11 mouse cellular contexts compared by ENCODE assay signal in the genomic region with DNA sequence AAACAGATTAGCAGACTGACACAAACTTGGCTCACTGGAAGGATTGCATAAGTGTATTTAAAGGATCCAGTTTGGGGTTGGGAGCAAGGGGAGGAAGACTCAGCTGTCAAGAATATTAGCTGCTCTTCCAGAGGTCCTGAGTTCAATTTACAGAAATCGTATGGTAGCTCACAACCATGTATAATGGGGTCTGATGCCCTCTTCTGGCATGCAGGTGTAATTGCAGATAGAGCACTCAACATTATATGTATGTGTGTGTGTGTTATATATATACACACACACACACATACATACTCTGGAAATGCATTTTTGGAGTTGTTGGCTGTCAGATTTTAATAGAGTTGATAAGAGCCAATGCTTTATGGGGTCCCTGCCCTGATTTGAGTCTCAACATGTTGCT.
A peak's percentile ranks its signal among the peaks of the same experiment; 100 is the strongest.
DNase-seq lines count a peak whose midpoint lies in the region; ATAC-seq and TF ChIP-seq lines count a peak whose summit lies in the region.
"Had no signal": no experiment of that assay in that cellular context is flagged by ENCODE, and none has a peak within 500 bp of the region (broad histone marks: within the 10 kb centered on the region; RNA-seq: fewer than 3 reads in every experiment).

No protein-coding gene starts in this region.

- no peak for ATAC-seq in heart, postnatal 0 days (ENCODE audit: insufficient read depth, low read depth)
- ATAC-seq in stomach, postnatal 0 days (ENCODE audit: low FRiP score, low TSS enrichment), result no peak
- no peak for ATAC-seq in neural tube, embryonic 15.5 days (ENCODE audit: low FRiP score)

- TF ChIP-seq EP300 in heart, postnatal 0 days (IDR thresholded peaks at IDR 0.05; ENCODE audit: low read depth), result no peak
- no peak for TF ChIP-seq EP300 in stomach, postnatal 0 days (optimal IDR thresholded peaks at IDR 0.05)

- TF ChIP-seq CTCF in heart, postnatal 0 days (IDR thresholded peaks at IDR 0.05; ENCODE audit: low read depth), result peak; percentile 28
- peak; percentile 71 for TF ChIP-seq CTCF in stomach, postnatal 0 days (IDR thresholded peaks at IDR 0.05; ENCODE audit: low read depth)

- H3K4me2 ChIP-seq in heart, postnatal 0 days (ENCODE audit: low read depth, low read length), result no peak overlapping the region
- no peak overlapping the region for H3K4me2 ChIP-seq in stomach, postnatal 0 days (replicated peaks; ENCODE audit: low read depth)
- no peak overlapping the region for H3K4me2 ChIP-seq in neural tube, embryonic 15.5 days

- no peak overlapping the region for H3K27ac ChIP-seq in heart, postnatal 0 days (ENCODE audit: low read depth)
- H3K27ac ChIP-seq in stomach, postnatal 0 days (replicated peaks), result no peak overlapping the region
- H3K27ac ChIP-seq in neural tube, embryonic 15.5 days (replicated peaks), result no peak overlapping the region
- H3K27ac ChIP-seq: midbrain, embryonic 10.5 days had no signal

- H3K27me3 ChIP-seq in heart, postnatal 0 days (ENCODE audit: control insufficient read depth, insufficient read depth, low read length), result no peaks in the 10 kb centered on the region
- H3K27me3 ChIP-seq in stomach, postnatal 0 days (ENCODE audit: control insufficient read depth, insufficient read depth, low read length), result no peaks in the 10 kb centered on the region
- H3K27me3 ChIP-seq in neural tube, embryonic 15.5 days (replicated peaks), result no peaks in the 10 kb centered on the region

- DNase-seq in heart, postnatal 0 days (ENCODE audit: low spot score), result no peak
- no peak for DNase-seq in heart, adult 9 months (ENCODE audit: low spot score in 2 of 2)
- DNase-seq in lung, postnatal 36 days, result peak; percentile 0
- no peak for DNase-seq in lung, postnatal 25 days (ENCODE audit: low spot score)
- DNase-seq in c-Kit-positive CD71-positive TER-119-negative erythroid progenitor cells, embryonic 14.5 days (ENCODE audit: low read depth), result peak; percentile 3
- DNase-seq in stomach, postnatal 0 days (ENCODE audit: low spot score), result no peak
- DNase-seq in left cerebral cortex, adult 9 months (ENCODE audit: low spot score in 2 of 2), result no peak
- DNase-seq: heart, postnatal 14 days; thymus, postnatal 25 days had no signal

- H3K4me1 ChIP-seq in heart, postnatal 0 days (ENCODE audit: control insufficient read depth, insufficient read depth), result no peaks in the 10 kb centered on the region
- no peaks in the 10 kb centered on the region for H3K4me1 ChIP-seq in stomach, postnatal 0 days (replicated peaks; ENCODE audit: control insufficient read depth, insufficient read depth)
- H3K4me1 ChIP-seq in neural tube, embryonic 15.5 days, result peaks cover 9% of the 10 kb centered on the region; the same call in 1 of the 2 replicates
- H3K4me1 ChIP-seq: midbrain, embryonic 10.5 days had no signal

- H3K36me3 ChIP-seq in heart, postnatal 0 days (replicated peaks; ENCODE audit: control insufficient read depth, insufficient read depth, low read length), result no peaks in the 10 kb centered on the region
- H3K36me3 ChIP-seq in stomach, postnatal 0 days (ENCODE audit: control insufficient read depth, insufficient read depth, low read length), result no peaks in the 10 kb centered on the region
- H3K36me3 ChIP-seq in neural tube, embryonic 15.5 days, result no peaks in the 10 kb centered on the region
- H3K36me3 ChIP-seq: midbrain, embryonic 10.5 days had no signal

- no peak overlapping the region for H3K9ac ChIP-seq in heart, postnatal 0 days (replicated peaks; ENCODE audit: low read depth, low read length)
- H3K9ac ChIP-seq in stomach, postnatal 0 days (ENCODE audit: low read length), result no peak overlapping the region
- no peak overlapping the region for H3K9ac ChIP-seq in neural tube, embryonic 15.5 days (replicated peaks)

- no peaks in the 10 kb centered on the region for H3K9me3 ChIP-seq in heart, postnatal 0 days (replicated peaks; ENCODE audit: control insufficient read depth, low read length)
- H3K9me3 ChIP-seq in stomach, postnatal 0 days (ENCODE audit: control insufficient read depth, low read length), result no peaks in the 10 kb centered on the region
- no peaks in the 10 kb centered on the region for H3K9me3 ChIP-seq in neural tube, embryonic 15.5 days (replicated peaks)
- H3K9me3 ChIP-seq: midbrain, embryonic 10.5 days had no signal

- no peak overlapping the region for H3K4me3 ChIP-seq in heart, postnatal 0 days (ENCODE audit: low read depth, low read length)
- no peak overlapping the region for H3K4me3 ChIP-seq in stomach, postnatal 0 days (ENCODE audit: low read depth, low read length)
- H3K4me3 ChIP-seq in neural tube, embryonic 15.5 days (replicated peaks), result no peak overlapping the region
- H3K4me3 ChIP-seq: midbrain, embryonic 10.5 days had no signal

- 30% methylated on average over 1 of the region's 1 CpGs for WGBS in heart, postnatal 0 days
- WGBS in stomach, postnatal 0 days, result 36% methylated on average over 1 of the region's 1 CpGs
- 41% methylated on average over 1 of the region's 1 CpGs for WGBS in neural tube, embryonic 15.5 days

Comparison
In these comparisons a context has a peak if more than half of its experiments do, and no peak if none do; other contexts are left out.
1. DNase-seq: peak in lung, postnatal 36 days (single experiment) and c-Kit-positive CD71-positive TER-119-negative erythroid progenitor cells, embryonic 14.5 days (single experiment); none in heart, postnatal 0 days (single experiment), heart, adult 9 months (0 of 2), lung, postnatal 25 days (single experiment), stomach, postnatal 0 days (single experiment) and left cerebral cortex, adult 9 months (0 of 2).